Mouse (Mus musculus): ENCODE data around the gene Olfr1252. TPM values are rescaled to one million over a fixed set of nuclear protein-coding genes. Genes with fewer than 3 reads are reported as not detected.

The Olfr1252 gene
- total RNA-seq (2021) = not detected
- long read RNA-seq, experiment 1 = 0 reads
- long read RNA-seq, experiment 2 = 0 reads

DNA sequence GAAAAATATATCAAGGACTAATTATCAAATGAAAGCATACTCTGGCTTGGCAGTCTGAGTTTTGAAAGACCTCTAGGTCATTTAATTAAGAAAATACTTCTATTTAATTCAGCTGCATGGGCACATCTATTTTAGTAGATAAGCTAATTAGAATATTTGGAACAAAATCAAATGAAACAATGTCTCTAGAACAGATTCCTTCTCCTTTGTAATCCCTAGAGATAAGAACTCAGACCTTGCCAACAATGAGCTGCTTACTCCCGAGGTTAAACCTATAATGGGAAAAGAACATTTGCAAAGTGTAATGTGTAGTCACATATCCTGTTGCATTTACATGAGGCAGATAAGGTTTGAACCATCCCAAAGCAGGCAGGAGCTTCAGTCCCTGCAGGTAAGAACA, at the start of gene Olfr1252:
Gene Olfr1252, minus strand, starts transcription at position 101 of the 400 bp plus-strand sequence.
- no peak for DNase-seq

DNA sequence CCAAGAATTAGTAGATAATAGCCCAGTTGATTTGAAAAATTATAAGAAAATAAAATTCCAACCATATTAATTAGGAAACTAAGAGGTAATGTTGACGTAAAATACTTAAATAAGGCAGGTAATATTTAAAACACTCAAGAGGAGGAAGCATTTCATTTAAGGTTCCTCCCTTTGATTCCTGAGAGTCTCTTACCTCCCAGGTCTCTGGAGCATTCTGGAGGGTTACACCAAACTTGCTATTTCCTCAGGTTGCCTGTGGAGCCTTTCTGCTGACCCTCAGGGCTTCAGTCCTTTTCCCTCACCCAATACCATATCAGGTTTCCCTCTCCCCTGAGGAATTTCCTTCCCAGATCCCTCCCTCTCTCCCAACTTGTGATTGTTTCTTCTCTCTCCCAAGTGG, 32.2 kb upstream of the Olfr1252 start, which contains the start of gene Olfr1253:
Gene Olfr1253, minus strand, starts transcription at position 101 of the 400 bp plus-strand sequence.
- DNase-seq = no peak

DNA sequence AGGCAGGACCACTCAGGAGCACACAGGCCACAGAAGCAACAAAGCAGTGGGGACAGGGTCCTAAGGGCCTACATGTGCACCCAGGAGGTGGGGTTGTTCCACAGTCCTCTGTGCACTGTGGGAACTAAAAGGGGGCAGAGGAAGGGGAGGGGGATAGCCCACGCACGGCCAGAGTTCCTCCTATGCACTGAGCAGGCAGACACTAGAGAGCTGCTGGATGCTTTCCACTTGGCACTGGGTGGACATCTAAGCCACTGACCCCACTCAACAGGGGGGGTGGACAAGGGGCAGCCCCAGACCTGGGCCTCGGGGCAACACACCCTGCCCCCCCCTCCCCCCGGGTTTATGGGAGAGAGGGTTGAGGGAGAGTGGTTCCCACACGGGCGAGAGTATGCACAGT, 32.8 kb downstream of the Olfr1252 start:
- DNase-seq = no peak

DNA sequence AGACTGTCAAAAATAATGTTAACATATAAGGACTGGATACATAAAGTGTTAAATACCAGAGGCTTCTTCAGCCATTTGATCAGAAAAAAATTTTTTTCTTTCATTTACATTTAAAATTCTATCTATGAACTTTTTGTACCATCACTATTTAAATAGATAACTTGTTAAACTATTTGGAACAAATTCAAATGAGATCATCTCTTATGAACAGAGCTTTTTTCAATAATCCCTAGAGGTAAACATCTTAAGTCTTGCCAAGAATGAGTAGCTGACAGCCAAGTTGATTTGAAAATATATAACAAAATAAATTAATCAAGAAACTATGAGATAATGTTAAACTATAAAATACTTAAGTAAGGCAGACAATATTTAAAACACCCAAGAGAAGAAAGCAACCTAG, 53.0 kb downstream of the Olfr1252 start, which contains the start of gene Olfr1251:
Gene Olfr1251, minus strand, starts transcription at position 101 of the 400 bp plus-strand sequence.
- no peak for DNase-seq

Other genes starting within 250 kb of the Olfr1252 start
- not detected for gene Olfr1241, start 237.9 kb downstream of the Olfr1252 start, total RNA-seq (2021)
- not detected for gene Olfr1242, start 226.7 kb downstream of the Olfr1252 start, total RNA-seq (2021)
- gene Olfr1243, start 193.5 kb downstream of the Olfr1252 start, total RNA-seq (2021) = not detected
- not detected for gene Olfr1245, start 146.6 kb downstream of the Olfr1252 start, total RNA-seq (2021)
- gene Olfr1246, start 131.9 kb downstream of the Olfr1252 start, total RNA-seq (2021) = not detected
- under 1 TPM in 1 of 2 experiments, not detected in 1; 0.05 TPM for gene Olfr1247, start 110.9 kb downstream of the Olfr1252 start, total RNA-seq (2021)
- gene Olfr1248, start 106.8 kb downstream of the Olfr1252 start, total RNA-seq (2021) = not detected
- not detected for gene Olfr1249, start 90.0 kb downstream of the Olfr1252 start, total RNA-seq (2021)
- gene Olfr1250, start 63.5 kb downstream of the Olfr1252 start, total RNA-seq (2021) = not detected
- gene Olfr1251, start 53.1 kb downstream of the Olfr1252 start, total RNA-seq (2021) = not detected
- gene Olfr1253, start 32.1 kb upstream of the Olfr1252 start, total RNA-seq (2021) = not detected
- gene Olfr1254, start 68.6 kb upstream of the Olfr1252 start, total RNA-seq (2021) = not detected
- gene Olfr1255, start 87.0 kb upstream of the Olfr1252 start, total RNA-seq (2021) = not detected
- not detected for gene Olfr1256, start 116.5 kb upstream of the Olfr1252 start, total RNA-seq (2021)
- gene Olfr48, start 123.2 kb upstream of the Olfr1252 start, total RNA-seq (2021) = not detected
- not detected for gene Olfr1257, start 153.4 kb upstream of the Olfr1252 start, total RNA-seq (2021)
- not detected for gene Olfr1258, start 202.3 kb upstream of the Olfr1252 start, total RNA-seq (2021)
- gene Olfr1259, start 223.7 kb upstream of the Olfr1252 start, total RNA-seq (2021) = not detected
- not detected for gene Olfr1260, start 249.3 kb upstream of the Olfr1252 start, total RNA-seq (2021)